Mouse (Mus musculus) T-cell, adult 66 days (primary cell): ENCODE data around the gene Nufip2. TPM values are rescaled to one million over a fixed set of nuclear protein-coding genes. Genes with fewer than 3 reads are reported as not detected.

Experiments used
- total RNA-seq, 2 experiments: library from RNA; stranded (reverse); gene quantifications; 3 replicates in 1 of 2; 4 replicates in 1 of 2; pipeline ENCODE4 v1.2.4; 2023

Gene Nufip2
- 100 to 1,000 TPM; 145 to 161 TPM for total RNA-seq

GRCm38 (mm10) chr11:77685383-77686265 lies at the start of gene Nufip2:
TSS of gene Nufip2 (plus strand) at chr11:77686155.

GRCm38 (mm10) chr11:77725183-77725582 lies 39.2 kb downstream of the Nufip2 start, which contains the start of gene Cryba1:
TSS of gene Cryba1 (minus strand) at chr11:77725283.

GRCm38 (mm10) chr11:77762783-77763672 lies 77.1 kb downstream of the Nufip2 start, which contains the start of gene Myo18a:
TSS of gene Myo18a (plus strand) at chr11:77763246.

DNA sequence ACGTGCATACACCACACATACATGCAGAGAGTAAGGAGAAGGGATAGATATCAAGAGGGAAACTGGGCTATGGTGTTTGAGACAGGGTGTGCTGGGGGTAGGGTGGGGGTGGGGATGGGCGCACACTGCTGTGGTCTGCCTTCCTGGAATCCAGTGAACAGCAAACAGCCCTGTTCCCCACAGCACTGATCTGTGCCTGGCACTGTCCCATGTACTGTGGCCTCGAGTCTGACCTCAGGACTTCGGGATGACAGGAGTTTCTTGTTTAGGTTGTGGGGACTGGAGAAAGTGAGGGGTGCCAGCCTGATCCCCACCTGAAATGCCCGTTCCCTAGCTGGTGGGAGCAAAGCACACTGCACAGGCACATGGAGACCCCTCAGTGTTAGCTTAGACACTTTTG lies 101.8 kb downstream of the Nufip2 start, which contains the start of gene Gm10277:
TSS of gene Gm10277 (minus strand) at position 41 of the 400 bp plus-strand sequence.

Other genes with a start within 250 kb of the Nufip2 start
- gene Coro6, start 223.7 kb upstream of the Nufip2 start, total RNA-seq, result 1 to 10 TPM; 1.8 to 2.0 TPM
- 10 to 100 TPM; 17.8 to 21.3 TPM for gene Ankrd13b, start 196.5 kb upstream of the Nufip2 start, total RNA-seq
- 10 to 100 TPM; 49.3 to 55.4 TPM for gene Git1, start 192.6 kb upstream of the Nufip2 start, total RNA-seq
- gene Abhd15, start 171.0 kb upstream of the Nufip2 start, total RNA-seq, result 1 to 10 TPM; 7.3 to 7.6 TPM
- gene Trp53i13, start 170.2 kb upstream of the Nufip2 start, total RNA-seq, result 10 to 100 TPM; 18.8 to 24.6 TPM
- gene Gm10392, start 167.0 kb upstream of the Nufip2 start, total RNA-seq, result 1 to 10 TPM; 1.4 to 1.9 TPM
- gene Taok1, start 78.3 kb upstream of the Nufip2 start, total RNA-seq, result 10 to 100 TPM; 41.3 to 41.5 TPM
- not detected for gene Cryba1, start 39.1 kb downstream of the Nufip2 start, total RNA-seq
- 10 to 100 TPM; 66.0 to 67.4 TPM for gene Myo18a, start 77.1 kb downstream of the Nufip2 start, total RNA-seq
- not detected for gene Gm10277, start 101.6 kb downstream of the Nufip2 start, total RNA-seq
- under 1 TPM in 1 of 2 experiments, not detected in 1; 0.35 TPM for gene Pipox, start 207.9 kb downstream of the Nufip2 start, total RNA-seq
- gene Sez6, start 244.6 kb downstream of the Nufip2 start, total RNA-seq, result not detected